Mouse (Mus musculus) lung, embryonic 15.5 days (tissue): Measurements from ENCODE around the gene Otub2. TPM values are rescaled to one million over a fixed set of nuclear protein-coding genes. Genes with fewer than 3 reads are reported as not detected.

Experiments
- ATAC-seq: fragments of 200-750 bp; cut with Nextera tagmentation; 2 replicates; pipeline ENCODE4 v1.8.0; 2017; ENCODE audit warnings: moderate number of reproducible peaks, borderline replicate concordance; ENCODE audit not compliant: low FRiP score, low TSS enrichment; ENCODE audit errors: extremely low read depth
- H3K27ac ChIP-seq: fragments of 300-500 bp; sonication (generic); 2 replicates; pipeline ENCODE4 v1.5.1; 2015; ENCODE audit warnings: moderate library complexity, mild to moderate bottlenecking, inconsistent platforms
- H3K27me3 ChIP-seq: fragments of 300-500 bp; sonication (generic); 2 replicates; pipeline ENCODE4 v1.6.1; 2015; ENCODE audit warnings: inconsistent platforms
- H3K36me3 ChIP-seq: fragments of 300-500 bp; sonication (generic); 2 replicates; pipeline ENCODE4 v1.6.1; 2015; ENCODE audit warnings: inconsistent platforms
- H3K4me1 ChIP-seq: fragments of 300-500 bp; sonication (generic); 2 replicates; pipeline ENCODE4 v1.6.1; 2015; ENCODE audit warnings: inconsistent platforms
- H3K4me2 ChIP-seq: fragments of 300-500 bp; sonication (generic); 2 replicates; pipeline ENCODE4 v1.6.1; 2015; ENCODE audit warnings: inconsistent platforms, mild to moderate bottlenecking, moderate library complexity
- H3K4me3 ChIP-seq: fragments of 300-500 bp; sonication (generic); 2 replicates; pipeline ENCODE4 v1.5.1; 2015; ENCODE audit warnings: mild to moderate bottlenecking, inconsistent platforms
- H3K9ac ChIP-seq: fragments of 300-500 bp; sonication (generic); 2 replicates; pipeline ENCODE4 v1.6.1; 2015; ENCODE audit warnings: inconsistent platforms
- H3K9me3 ChIP-seq: fragments of 300-500 bp; sonication (generic); 2 replicates; pipeline ENCODE4 v1.6.1; 2016; ENCODE audit warnings: inconsistent platforms
- WGBS: fragments of 180-500 bp; shearing (Covaris S2); methylation state at CpG from one replicate; pipeline ENCODE4 v1.1.7; 2015; 5-methylcytosine and 5-hydroxymethylcytosine counted together
- polyA plus RNA-seq: library from polyadenylated mRNA; unstranded; fragments of >200 nt; fragmentation: Nextera tagmentation; extraction: Ambion mirVana; gene quantifications from 2 replicates; pipeline ENCODE4 v1.2.1, GENCODE M21; 2015

Otub2 gene
- polyA plus RNA-seq, result 8.8 TPM in 2 replicates

- peak; percentile 99 for ATAC-seq
- Histone ChIP-seq H3K4me3 (peak within 1 kb of the TSS; percentile 83), H3K36me3 (no peaks in the 10 kb centered on the region), H3K9ac (peak within 1 kb of the TSS; percentile 64), H3K27me3 (no peaks in the 10 kb centered on the region), H3K4me1 (peaks cover 13% of the 10 kb centered on the region), H3K4me2 (peak within 1 kb of the TSS; percentile 72), H3K27ac (no peak within 1 kb of the TSS), H3K9me3 (no peaks in the 10 kb centered on the region)
- WGBS, result under 1% methylated on average over 58 of the region's 58 CpGs
These were observed at the start of gene Otub2 for GRCm38 (mm10) chr12:103388505-103389347. Gene Otub2 (plus strand): TSS chr12:103388682.

DNA sequence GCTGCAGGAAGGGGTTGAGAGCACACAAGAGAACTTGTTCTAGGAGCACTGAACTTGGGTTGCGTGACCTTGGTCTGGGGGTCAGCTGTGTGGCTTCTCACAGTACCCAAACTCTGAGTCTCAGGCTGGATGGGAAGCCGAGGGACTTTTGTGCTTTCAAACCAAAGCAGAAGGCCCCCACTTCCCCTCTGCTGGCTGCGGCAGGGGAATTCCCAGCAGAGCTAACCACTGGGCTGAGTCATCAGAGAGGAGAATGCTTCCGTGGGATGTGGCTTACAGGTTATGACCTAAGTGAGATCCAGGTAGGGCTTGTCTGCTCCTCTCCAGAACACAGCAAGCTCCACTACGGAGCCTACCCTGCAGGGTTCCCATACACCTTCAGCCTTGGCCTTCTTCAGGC lies 47.3 kb upstream of the Otub2 start:
- no peak overlapping the region for H3K4me3 ChIP-seq
- 75% methylated on average over 5 of the region's 5 CpGs for WGBS
- H3K4me1 ChIP-seq, result no peaks in the 10 kb centered on the region
- H3K36me3 ChIP-seq, result no peaks in the 10 kb centered on the region
- H3K27me3 ChIP-seq, result no peaks in the 10 kb centered on the region
- ATAC-seq, result no peak
- no peak overlapping the region for H3K4me2 ChIP-seq
- H3K9ac ChIP-seq, result no peak overlapping the region
- no peaks in the 10 kb centered on the region for H3K9me3 ChIP-seq
- no peak overlapping the region for H3K27ac ChIP-seq

- Histone ChIP-seq H3K9ac (no peak overlapping the region), H3K27ac (no peak overlapping the region), H3K36me3 (no peaks in the 10 kb centered on the region), H3K27me3 (no peaks in the 10 kb centered on the region), H3K4me1 (0 out of 2 replicates have a peak, but pooled peaks cover 6% of the 10 kb centered on the region), H3K4me2 (no peak overlapping the region), H3K4me3 (no peak overlapping the region), H3K9me3 (no peaks in the 10 kb centered on the region)
- WGBS, result 65% methylated on average over 8 of the region's 8 CpGs
- ATAC-seq, result no peak
These were observed 45.0 kb upstream of the Otub2 start for GRCm38 (mm10) chr12:103343456-103343855.

DNA sequence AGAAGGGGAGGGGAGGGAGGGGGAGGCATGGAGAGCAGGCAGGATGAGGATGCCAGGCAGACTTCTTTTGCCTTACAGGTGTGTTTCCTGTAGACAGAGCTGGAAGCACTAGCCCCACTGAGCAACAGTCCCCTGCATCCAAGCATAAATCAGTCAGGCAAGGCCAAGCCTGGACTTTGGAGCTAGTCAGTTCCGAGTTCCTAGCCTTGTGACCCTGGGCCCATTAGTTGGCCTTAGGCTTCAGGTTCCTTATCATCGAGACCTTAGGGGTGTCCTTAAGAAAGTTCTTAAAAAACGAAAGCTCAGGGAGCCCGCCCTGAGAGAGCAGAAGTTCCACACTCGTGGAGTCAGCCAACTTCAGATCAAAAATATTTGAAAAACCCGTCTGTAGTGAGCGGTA lies 43.5 kb upstream of the Otub2 start:
- Histone ChIP-seq H3K9ac (no peak overlapping the region), H3K4me1 (0 out of 2 replicates have a peak, but pooled peaks cover 6% of the 10 kb centered on the region), H3K27ac (no peak overlapping the region), H3K27me3 (no peaks in the 10 kb centered on the region), H3K4me3 (no peak overlapping the region), H3K36me3 (no peaks in the 10 kb centered on the region), H3K9me3 (no peaks in the 10 kb centered on the region), H3K4me2 (no peak overlapping the region)
- ATAC-seq, result no peak
- 63% methylated on average over 7 of the region's 7 CpGs for WGBS

DNA sequence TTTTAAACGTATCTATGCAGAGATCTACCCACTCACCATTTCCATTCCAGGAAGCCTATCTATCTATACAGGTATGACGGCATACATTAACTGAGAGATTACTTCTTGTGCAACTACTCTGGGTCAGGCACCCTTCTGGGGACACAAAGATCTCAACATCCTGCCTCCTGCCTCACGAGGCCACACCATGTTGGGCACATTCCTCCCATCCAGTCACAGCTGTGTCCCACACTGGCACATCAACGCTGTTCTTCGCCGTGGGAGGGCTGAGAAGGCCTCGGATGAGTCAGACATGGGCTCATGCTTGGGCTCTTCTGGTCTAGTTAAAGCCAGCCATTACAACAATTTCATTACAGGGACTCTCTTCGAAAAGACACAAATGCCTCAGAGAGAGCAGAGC lies 41.5 kb upstream of the Otub2 start:
- no peak overlapping the region for H3K4me2 ChIP-seq
- H3K27ac ChIP-seq, result no peak overlapping the region
- H3K36me3 ChIP-seq, result no peaks in the 10 kb centered on the region
- 0 out of 2 replicates have a peak, but pooled peaks cover 6% of the 10 kb centered on the region for H3K4me1 ChIP-seq
- H3K9ac ChIP-seq, result no peak overlapping the region
- H3K9me3 ChIP-seq, result no peaks in the 10 kb centered on the region
- no peak for ATAC-seq
- no peaks in the 10 kb centered on the region for H3K27me3 ChIP-seq
- H3K4me3 ChIP-seq, result no peak overlapping the region
- WGBS, result 70% methylated on average over 8 of the region's 8 CpGs

- no peak for ATAC-seq
- H3K27me3 ChIP-seq, result no peaks in the 10 kb centered on the region
- H3K36me3 ChIP-seq, result no peaks in the 10 kb centered on the region
- H3K4me3 ChIP-seq, result no peak overlapping the region
- H3K4me2 ChIP-seq, result no peak overlapping the region
- H3K27ac ChIP-seq, result no peak overlapping the region
- H3K9me3 ChIP-seq, result no peaks in the 10 kb centered on the region
- 0 out of 2 replicates have a peak, but pooled peaks cover 6% of the 10 kb centered on the region for H3K4me1 ChIP-seq
- 36% methylated on average over 5 of the region's 5 CpGs for WGBS
- H3K9ac ChIP-seq, result no peak overlapping the region
These were observed 41.1 kb upstream of the Otub2 start for GRCm38 (mm10) chr12:103347406-103347805.

DNA sequence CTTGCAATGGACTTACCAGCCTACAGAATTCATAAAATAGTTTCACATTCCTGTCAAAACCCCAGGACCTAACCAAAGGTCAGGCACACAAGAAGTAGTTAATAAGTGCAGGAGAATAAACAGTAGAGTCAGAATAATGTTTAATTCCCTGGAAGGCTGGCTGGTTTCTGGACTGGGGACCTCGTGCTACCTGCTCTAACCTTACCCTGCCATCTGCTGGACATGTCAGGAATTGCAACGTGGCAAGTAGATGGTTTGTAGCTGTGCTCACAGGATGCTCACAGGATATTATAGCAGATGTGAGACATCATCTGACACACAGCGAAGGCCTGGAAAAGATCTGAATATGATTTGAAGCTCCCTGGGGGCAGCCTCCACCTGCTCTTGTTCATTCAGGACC lies 40.0 kb upstream of the Otub2 start:
- no peak overlapping the region for H3K4me2 ChIP-seq
- no peaks in the 10 kb centered on the region for H3K36me3 ChIP-seq
- H3K4me1 ChIP-seq, result 0 out of 2 replicates have a peak, but pooled peaks cover 6% of the 10 kb centered on the region
- ATAC-seq, result peak; percentile 30; the same call in 1 of the 2 replicates
- no peak overlapping the region for H3K27ac ChIP-seq
- no peaks in the 10 kb centered on the region for H3K9me3 ChIP-seq
- no peaks in the 10 kb centered on the region for H3K27me3 ChIP-seq
- no peak overlapping the region for H3K4me3 ChIP-seq
- H3K9ac ChIP-seq, result no peak overlapping the region
- 3% methylated on average over 3 of the region's 3 CpGs for WGBS

- Histone ChIP-seq H3K9ac (no peak overlapping the region), H3K27ac (no peak overlapping the region), H3K27me3 (no peaks in the 10 kb centered on the region), H3K36me3 (no peaks in the 10 kb centered on the region), H3K9me3 (no peaks in the 10 kb centered on the region), H3K4me1 (0 out of 2 replicates have a peak, but pooled peaks cover 2% of the 10 kb centered on the region), H3K4me2 (no peak overlapping the region), H3K4me3 (no peak overlapping the region)
- 87% methylated on average over 6 of the region's 6 CpGs for WGBS
- no peak for ATAC-seq
These were observed 35.7 kb upstream of the Otub2 start for GRCm38 (mm10) chr12:103352735-103353134.

- 10% methylated on average over 5 of the region's 5 CpGs for WGBS
- Histone ChIP-seq H3K4me2 (no peak overlapping the region), H3K4me3 (no peak overlapping the region), H3K27me3 (no peaks in the 10 kb centered on the region), H3K9ac (no peak overlapping the region), H3K9me3 (no peaks in the 10 kb centered on the region), H3K27ac (no peak overlapping the region), H3K4me1 (no peaks in the 10 kb centered on the region), H3K36me3 (no peaks in the 10 kb centered on the region)
- 0 out of 2 replicates have a peak, but pooled peaks have one; percentile 10 for ATAC-seq
These were observed 34.9 kb upstream of the Otub2 start for GRCm38 (mm10) chr12:103353538-103353937.

DNA sequence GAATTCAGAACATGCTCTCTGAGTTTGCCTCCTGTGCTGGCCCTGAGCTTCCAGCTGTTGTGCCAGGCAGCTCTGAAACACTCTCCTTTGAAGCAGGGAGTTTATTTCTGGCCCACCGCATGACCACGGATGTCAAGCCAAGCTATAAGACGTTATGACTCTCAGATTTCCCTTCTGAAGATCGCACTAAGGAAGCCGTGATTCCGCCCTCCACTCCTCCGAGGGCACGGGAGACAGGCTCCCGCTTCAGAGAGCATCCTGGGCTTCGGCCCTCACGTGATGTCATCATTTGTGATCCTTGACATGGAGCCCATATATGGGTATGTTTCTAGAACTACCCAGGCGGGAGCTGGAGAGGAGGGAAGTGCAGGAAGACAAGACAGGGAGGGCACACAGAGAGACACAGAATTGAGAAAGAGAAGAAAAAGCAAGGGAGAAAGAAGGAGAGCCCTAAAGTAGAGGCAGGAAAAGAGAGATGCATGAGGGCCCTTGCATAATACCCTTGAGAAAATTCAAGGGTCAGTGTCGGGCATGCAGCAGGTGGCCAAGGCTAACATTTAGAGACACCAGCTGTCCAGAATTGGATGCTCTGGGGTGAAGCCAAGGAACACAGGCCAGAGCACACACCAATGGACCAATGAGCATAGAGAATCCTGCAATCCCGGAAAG lies 32.6 kb upstream of the Otub2 start, which contains the start of gene Asb2:
Gene Asb2 (minus strand): TSS at position 256 of the 669 bp plus-strand sequence.
- H3K4me3 ChIP-seq, result no peak within 1 kb of the TSS
- WGBS, result 37% methylated on average over 14 of the region's 14 CpGs
- no peaks in the 10 kb centered on the region for H3K4me1 ChIP-seq
- no peaks in the 10 kb centered on the region for H3K27me3 ChIP-seq
- H3K36me3 ChIP-seq, result no peaks in the 10 kb centered on the region
- H3K4me2 ChIP-seq, result no peak within 1 kb of the TSS
- peak within 1 kb of the TSS; percentile 41; the same call in 1 of the 2 replicates for H3K27ac ChIP-seq
- ATAC-seq, result no peak
- no peak within 1 kb of the TSS for H3K9ac ChIP-seq
- H3K9me3 ChIP-seq, result no peaks in the 10 kb centered on the region

DNA sequence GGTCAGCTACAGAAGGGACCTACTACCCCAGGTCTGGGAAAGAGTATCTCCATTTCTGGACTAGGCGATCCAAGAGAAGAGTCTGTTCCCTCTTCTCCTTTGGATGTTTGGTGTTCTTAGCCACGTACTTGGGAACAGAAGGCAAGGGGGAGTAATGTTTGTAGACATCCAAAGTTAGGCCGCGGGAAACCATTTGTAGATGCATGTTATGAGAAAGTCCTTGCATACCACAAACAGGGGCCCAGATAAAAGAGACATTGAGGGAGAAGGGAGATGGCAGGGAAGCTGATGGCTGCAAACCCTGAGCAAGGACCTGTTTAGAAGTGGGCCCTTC lies 32.1 kb upstream of the Otub2 start:
- Histone ChIP-seq H3K27ac (0 out of 2 replicates have a peak overlapping the region, but pooled peaks have one; percentile 41), H3K4me2 (no peak overlapping the region), H3K27me3 (no peaks in the 10 kb centered on the region), H3K9ac (no peak overlapping the region), H3K9me3 (no peaks in the 10 kb centered on the region), H3K4me1 (no peaks in the 10 kb centered on the region), H3K4me3 (no peak overlapping the region), H3K36me3 (no peaks in the 10 kb centered on the region)
- 92% methylated on average over 4 of the region's 4 CpGs for WGBS
- ATAC-seq, result no peak

- no peak overlapping the region for H3K9ac ChIP-seq
- H3K9me3 ChIP-seq, result no peaks in the 10 kb centered on the region
- ATAC-seq, result no peak
These were observed 30.3 kb upstream of the Otub2 start for GRCm38 (mm10) chr12:103358216-103358615.

More at GRCm38 (mm10) chr12:103358216-103358615, 30.3 kb upstream of the Otub2 start:
- no peak overlapping the region for H3K4me2 ChIP-seq
- H3K36me3 ChIP-seq, result no peaks in the 10 kb centered on the region
- no peaks in the 10 kb centered on the region for H3K27me3 ChIP-seq
- H3K4me1 ChIP-seq, result no peaks in the 10 kb centered on the region
- H3K27ac ChIP-seq, result no peak overlapping the region
- 60% methylated on average over 8 of the region's 8 CpGs for WGBS
- no peak overlapping the region for H3K4me3 ChIP-seq
